Comparison of ENCODE assay signal across 15 mouse cellular contexts in genomic region chr14:75985112-75985511, GRCm38 (mm10). TPM values are rescaled to one million over a fixed set of nuclear protein-coding genes. Genes with fewer than 3 reads are reported as not detected.
DNase-seq lines count a peak whose midpoint lies in the region; ATAC-seq lines count a peak whose summit lies in the region.
"Had no signal": no experiment of that assay in that cellular context is flagged by ENCODE, and none has a peak within 500 bp of the region (broad histone marks: within the 10 kb centered on the region; RNA-seq: fewer than 3 reads in every experiment).

No protein-coding gene starts in this region.

- peak; percentile 17; the same call in 1 of the 2 replicates for ATAC-seq in frontal cortex, adult (ENCODE audit: low TSS enrichment)
- ATAC-seq in granulocyte monocyte progenitor cell, adult 5-6 weeks (replicated peaks; ENCODE audit: poor library complexity, severe bottlenecking) = peak; percentile 40
- ATAC-seq: activated CD4-positive, CD25-positive, alpha-beta regulatory T cell, adult 4 months had no signal

- intact Hi-C loops in left cerebral cortex, postnatal 14 days (cut with DNase I) = no loop called here

- DNase-seq in frontal cortex, postnatal 25 days (ENCODE audit: low spot score in 2 of 2) = no peak
- DNase-seq in left cerebral cortex, postnatal 14 days (ENCODE audit: low spot score in 2 of 2) = peak; percentile 34 to 43
- DNase-seq in left cerebral cortex, adult 11 months (ENCODE audit: low spot score) = no peak
- peak; percentile 76 for DNase-seq in NIH3T3 (ENCODE audit: low read depth)
- no peak for DNase-seq in urinary bladder, postnatal 25 days (ENCODE audit: low spot score)
- DNase-seq in adrenal gland, postnatal 4 days (ENCODE audit: low spot score in 2 of 2) = no peak
- DNase-seq: kidney, postnatal 36 days; liver; lung, postnatal 36 days; right cerebral cortex, postnatal 25 days had no signal

RNA-seq across cellular contexts. Expression of gene Gtf2f2, which starts 25.6 kb away (rescaled TPM):
- 10 to 100 TPM; 16.6 to 18.5 TPM for total RNA-seq in left cerebral cortex, postnatal 14 days (2021)
- total RNA-seq in granulocyte monocyte progenitor cell, adult 5-6 weeks (2014; fragmentation: Nextera tagmentation) = 55.9 and 63.7 TPM in 2 replicates
- total RNA-seq in granulocyte monocyte progenitor cell, adult 5-6 weeks (2017) = 96.4 and 98.2 TPM in 2 replicates
- total RNA-seq in adrenal gland, postnatal 4 days (2021) = 10 to 100 TPM; 28.6 to 31.0 TPM

RNA-seq across cellular contexts. Expression of gene Kctd4, which starts 30.3 kb away (rescaled TPM):
- total RNA-seq in left cerebral cortex, postnatal 14 days (2021) = 10 to 100 TPM in 1 of 2 experiments, 1 to 10 TPM in 1; 10.0 to 14.7 TPM
- not detected in 2 replicates for total RNA-seq in granulocyte monocyte progenitor cell, adult 5-6 weeks (2014; fragmentation: Nextera tagmentation)
- total RNA-seq in granulocyte monocyte progenitor cell, adult 5-6 weeks (2017) = 0.04 TPM in 1 of 2 replicates, not detected in the other
- not detected for total RNA-seq in adrenal gland, postnatal 4 days (2021)
- total RNA-seq: gastrocnemius, adult 8-10 months; heart, postnatal 25 days had no signal

Comparison
In these comparisons a context has a peak if more than half of its experiments do, and no peak if none do; other contexts are left out.
1. DNase-seq: peak in left cerebral cortex, postnatal 14 days (2 of 2) and NIH3T3 (single experiment); none in frontal cortex, postnatal 25 days (0 of 2), left cerebral cortex, adult 11 months (single experiment), urinary bladder, postnatal 25 days (single experiment) and adrenal gland, postnatal 4 days (0 of 2).
2. RNA of gene Kctd4, which starts 30.3 kb away (total RNA-seq): 10.0 to 14.7 TPM in left cerebral cortex, postnatal 14 days; not detected in adrenal gland, postnatal 4 days and 0.04 TPM in granulocyte monocyte progenitor cell, adult 5-6 weeks; every median in the first group is over 10 times any median in the second.